Mouse (Mus musculus): ENCODE data around the gene Tbxa2r. TPM values are rescaled to one million over a fixed set of nuclear protein-coding genes. Genes with fewer than 3 reads are reported as not detected.

Tbxa2r gene
- polyA plus RNA-seq, 1 experiment: 0.16 TPM

- Histone ChIP-seq H3K27me3 (ENCODE audit: control insufficient read depth, insufficient read depth, insufficient read length) (no peaks in the 10 kb centered on the region), H3K79me2 (ENCODE audit: control insufficient read depth, insufficient read depth) (peaks cover 19% of the 10 kb centered on the region), H3K4me3 (no peak overlapping the region), H3ac (ENCODE audit: control insufficient read depth, insufficient read length) (no peak overlapping the region), H3K4me2 (ENCODE audit: low read depth) (no peak overlapping the region), H3K36me3 (ENCODE audit: control insufficient read depth, insufficient read depth) (peaks cover 10% of the 10 kb centered on the region)
- TF ChIP-seq E2F4 (IDR thresholded peaks at IDR 0.05; ENCODE audit: insufficient read depth) (no peak), REST (IDR thresholded peaks at IDR 0.05; ENCODE audit: insufficient read depth, insufficient read length) (no peak), SRF (IDR thresholded peaks at IDR 0.05; ENCODE audit: control insufficient read depth, insufficient read length, low read depth) (no peak)
Measured at GRCm38 (mm10) chr10:81323791-81324530, 4.6 kb upstream of the Tbxa2r start.

- H3K79me2 ChIP-seq (ENCODE audit: control insufficient read depth, insufficient read depth): peaks cover 19% of the 10 kb centered on the region
- no peak overlapping the region for H3K4me3 ChIP-seq
- H3K27me3 ChIP-seq (ENCODE audit: control insufficient read depth, insufficient read depth, insufficient read length): no peaks in the 10 kb centered on the region
- TF ChIP-seq CEBPB (IDR thresholded peaks at IDR 0.05; ENCODE audit: insufficient read depth, poor library complexity, severe bottlenecking): no peak
- no peak for TF ChIP-seq REST (IDR thresholded peaks at IDR 0.05; ENCODE audit: insufficient read depth, insufficient read length)
- no peak for TF ChIP-seq MYOG (IDR thresholded peaks at IDR 0.05; ENCODE audit: control insufficient read depth in 1 of 3, insufficient read depth in 1 of 3, insufficient read length in 2 of 3, low read depth in 2 of 3)
- TF ChIP-seq E2F4 (IDR thresholded peaks at IDR 0.05; ENCODE audit: insufficient read depth): no peak
- TF ChIP-seq POLR2AphosphoS2 (IDR thresholded peaks at IDR 0.05; ENCODE audit: insufficient read length, low read depth): no peak
- no peak for TF ChIP-seq SRF (IDR thresholded peaks at IDR 0.05; ENCODE audit: control insufficient read depth, insufficient read length, low read depth)
- no peak for TF ChIP-seq TCF12 (IDR thresholded peaks at IDR 0.05; ENCODE audit: insufficient read depth, poor library complexity, severe bottlenecking)
- no peak for TF ChIP-seq USF1 (IDR thresholded peaks at IDR 0.05; ENCODE audit: low read depth)
- TF ChIP-seq POLR2A (IDR thresholded peaks at IDR 0.05; ENCODE audit: insufficient read length, low read depth): no peak
- no peak for TF ChIP-seq TCF3 (IDR thresholded peaks at IDR 0.05; ENCODE audit: insufficient read length, low read depth)
- no peak for TF ChIP-seq MYOD1 (IDR thresholded peaks at IDR 0.05; ENCODE audit: control insufficient read depth in 1 of 3, insufficient read length in 2 of 3, low read depth in 2 of 3)
- TF ChIP-seq MAX (IDR thresholded peaks at IDR 0.05; ENCODE audit: low read depth): no peak
- H3K36me3 ChIP-seq (ENCODE audit: control insufficient read depth, insufficient read depth): peaks cover 10% of the 10 kb centered on the region
- no peak overlapping the region for H3ac ChIP-seq (ENCODE audit: control insufficient read depth, insufficient read length)
- no peak overlapping the region for H3K4me2 ChIP-seq (ENCODE audit: low read depth)
Measured at GRCm38 (mm10) chr10:81325176-81325575, 3.4 kb upstream of the Tbxa2r start.

GRCm38 (mm10) chr10:81325781-81326180 is 2.8 kb upstream of the Tbxa2r start:
- Histone ChIP-seq H3K4me2 (ENCODE audit: low read depth) (no peak overlapping the region), H3K27me3 (ENCODE audit: control insufficient read depth, insufficient read depth, insufficient read length) (no peaks in the 10 kb centered on the region), H3K36me3 (ENCODE audit: control insufficient read depth, insufficient read depth) (peaks cover 10% of the 10 kb centered on the region), H3K79me2 (ENCODE audit: control insufficient read depth, insufficient read depth) (peaks cover 19% of the 10 kb centered on the region), H3ac (ENCODE audit: control insufficient read depth, insufficient read length) (no peak overlapping the region), H3K4me3 (no peak overlapping the region)
- TF ChIP-seq TCF3 (IDR thresholded peaks at IDR 0.05; ENCODE audit: insufficient read length, low read depth): no peak
- TF ChIP-seq MYOG (IDR thresholded peaks at IDR 0.05; ENCODE audit: control insufficient read depth in 1 of 3, insufficient read depth in 1 of 3, insufficient read length in 2 of 3, low read depth in 2 of 3): no peak
- no peak for TF ChIP-seq CEBPB (IDR thresholded peaks at IDR 0.05; ENCODE audit: insufficient read depth, poor library complexity, severe bottlenecking)
- TF ChIP-seq USF1 (IDR thresholded peaks at IDR 0.05; ENCODE audit: low read depth): no peak
- TF ChIP-seq POLR2A (IDR thresholded peaks at IDR 0.05; ENCODE audit: insufficient read length, low read depth): no peak
- TF ChIP-seq TCF12 (IDR thresholded peaks at IDR 0.05; ENCODE audit: insufficient read depth, poor library complexity, severe bottlenecking): no peak
- no peak for TF ChIP-seq MAX (IDR thresholded peaks at IDR 0.05; ENCODE audit: low read depth)
- no peak for TF ChIP-seq REST (IDR thresholded peaks at IDR 0.05; ENCODE audit: insufficient read depth, insufficient read length)

GRCm38 (mm10) chr10:81326858-81327257 is 1.7 kb upstream of the Tbxa2r start:
- H3K4me2 ChIP-seq (ENCODE audit: low read depth): no peak overlapping the region

GRCm38 (mm10) chr10:81327959-81328358 is 572 bp upstream of the Tbxa2r start:
- TF ChIP-seq E2F4 (IDR thresholded peaks at IDR 0.05; ENCODE audit: insufficient read depth): no peak
- TF ChIP-seq REST (IDR thresholded peaks at IDR 0.05; ENCODE audit: insufficient read depth, insufficient read length): no peak
- TF ChIP-seq USF1 (IDR thresholded peaks at IDR 0.05; ENCODE audit: low read depth): no peak
- peak; percentile 12 for TF ChIP-seq POLR2AphosphoS2 (IDR thresholded peaks at IDR 0.05; ENCODE audit: insufficient read length, low read depth)
- TF ChIP-seq POLR2A (IDR thresholded peaks at IDR 0.05; ENCODE audit: insufficient read length, low read depth): no peak
- TF ChIP-seq MYOD1 (IDR thresholded peaks at IDR 0.05; ENCODE audit: control insufficient read depth in 1 of 3, insufficient read length in 2 of 3, low read depth in 2 of 3): no peak
- TF ChIP-seq SRF (IDR thresholded peaks at IDR 0.05; ENCODE audit: control insufficient read depth, insufficient read length, low read depth): no peak
- TF ChIP-seq MAX (IDR thresholded peaks at IDR 0.05; ENCODE audit: low read depth): no peak
- Histone ChIP-seq H3K79me2 (ENCODE audit: control insufficient read depth, insufficient read depth) (peaks cover 2% of the 10 kb centered on the region), H3K27me3 (ENCODE audit: control insufficient read depth, insufficient read depth, insufficient read length) (no peaks in the 10 kb centered on the region), H3ac (ENCODE audit: control insufficient read depth, insufficient read length) (no peak overlapping the region), H3K4me2 (ENCODE audit: low read depth) (no peak overlapping the region), H3K36me3 (ENCODE audit: control insufficient read depth, insufficient read depth) (peaks cover 10% of the 10 kb centered on the region), H3K4me3 (no peak overlapping the region)

More at GRCm38 (mm10) chr10:81326858-81327257, 1.7 kb upstream of the Tbxa2r start:
- Histone ChIP-seq H3K4me3 (no peak overlapping the region), H3K27me3 (ENCODE audit: control insufficient read depth, insufficient read depth, insufficient read length) (no peaks in the 10 kb centered on the region), H3K36me3 (ENCODE audit: control insufficient read depth, insufficient read depth) (peaks cover 10% of the 10 kb centered on the region), H3ac (ENCODE audit: control insufficient read depth, insufficient read length) (no peak overlapping the region), H3K79me2 (ENCODE audit: control insufficient read depth, insufficient read depth) (peaks cover 13% of the 10 kb centered on the region)
- TF ChIP-seq USF1 (IDR thresholded peaks at IDR 0.05; ENCODE audit: low read depth): no peak
- no peak for TF ChIP-seq POLR2AphosphoS2 (IDR thresholded peaks at IDR 0.05; ENCODE audit: insufficient read length, low read depth)
- TF ChIP-seq TCF12 (IDR thresholded peaks at IDR 0.05; ENCODE audit: insufficient read depth, poor library complexity, severe bottlenecking): no peak
- no peak for TF ChIP-seq POLR2A (IDR thresholded peaks at IDR 0.05; ENCODE audit: insufficient read length, low read depth)
- TF ChIP-seq MYOD1 (IDR thresholded peaks at IDR 0.05; ENCODE audit: control insufficient read depth in 1 of 3, insufficient read length in 2 of 3, low read depth in 2 of 3): no peak
- TF ChIP-seq MYOG (IDR thresholded peaks at IDR 0.05; ENCODE audit: control insufficient read depth in 1 of 3, insufficient read depth in 1 of 3, insufficient read length in 2 of 3, low read depth in 2 of 3): no peak
- TF ChIP-seq TCF3 (IDR thresholded peaks at IDR 0.05; ENCODE audit: insufficient read length, low read depth): no peak
- no peak for TF ChIP-seq MAX (IDR thresholded peaks at IDR 0.05; ENCODE audit: low read depth)
- no peak for TF ChIP-seq REST (IDR thresholded peaks at IDR 0.05; ENCODE audit: insufficient read depth, insufficient read length)
- TF ChIP-seq SRF (IDR thresholded peaks at IDR 0.05; ENCODE audit: control insufficient read depth, insufficient read length, low read depth): no peak
- no peak for TF ChIP-seq E2F4 (IDR thresholded peaks at IDR 0.05; ENCODE audit: insufficient read depth)
